Mouse (Mus musculus): ENCODE results near the gene Nedd9.

DNA sequence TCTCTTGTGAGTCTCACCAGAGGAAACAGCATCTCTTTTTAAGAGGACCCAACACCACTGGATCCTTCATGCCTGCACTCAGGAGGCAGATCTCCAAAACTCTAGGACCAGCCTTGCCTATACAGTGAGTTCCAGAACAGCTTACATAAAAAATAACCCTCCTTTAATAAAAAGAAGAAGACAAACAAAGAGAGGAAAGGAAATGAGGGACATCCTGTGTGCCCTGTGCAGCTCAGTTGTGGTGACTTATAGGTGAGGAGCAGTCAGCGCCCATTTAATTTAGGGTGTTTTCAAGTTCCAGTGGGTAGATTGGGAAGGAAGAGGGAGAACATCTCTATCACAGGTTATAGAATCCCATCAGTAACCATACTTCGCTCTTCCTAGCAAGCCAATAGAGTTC lies 96.5 kb downstream of the Nedd9 start:
- no peak for TF ChIP-seq CTCF (IDR thresholded peaks at IDR 0.05; ENCODE audit: low read depth, low read length)
- no peak for TF ChIP-seq POLR2A (IDR thresholded peaks at IDR 0.05; ENCODE audit: insufficient read depth, low read length)
- no peak for TF ChIP-seq EP300 (IDR thresholded peaks at IDR 0.05; ENCODE audit: insufficient read depth, low read depth, low read length)

All from ES-Bruce4 (cell line).